Mouse (Mus musculus): ENCODE data around the gene Mug2. TPM values are rescaled to one million over a fixed set of nuclear protein-coding genes. Genes with fewer than 3 reads are reported as not detected.

Gene Mug2
- total RNA-seq (2023) = not detected

DNA sequence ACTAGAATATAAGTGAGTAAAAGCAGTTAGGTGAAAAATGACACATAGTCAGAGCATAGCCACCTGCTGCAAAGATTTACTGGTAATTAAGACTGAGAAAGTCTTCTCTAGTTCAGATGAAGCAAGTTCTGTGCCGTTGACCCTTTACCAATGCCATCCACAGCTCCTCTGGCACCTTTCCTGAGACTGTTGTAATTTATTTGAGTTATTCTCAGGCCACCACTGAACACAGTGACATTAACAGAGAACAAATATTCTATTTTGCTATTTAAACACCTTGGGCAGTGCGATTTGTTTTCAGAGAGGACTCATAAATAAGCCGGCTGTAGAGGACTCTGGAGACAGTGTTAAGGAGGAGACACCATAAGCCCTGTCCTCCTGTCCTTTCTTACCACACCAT, at the start of gene Mug2:
Gene Mug2 (plus strand): TSS at position 301 of the 400 bp plus-strand sequence.

Other genes with a start within 250 kb of the Mug2 start
- not detected for gene Mug1, start 168.2 kb upstream of the Mug2 start, total RNA-seq (2023)

Measured in CD8-positive naive resting alpha-beta T cell, adult 57 days (primary cell).